Mouse (Mus musculus) heart, embryonic 14.5 days (tissue): ENCODE measurements around the gene Hnrnpul2. TPM values are rescaled to one million over a fixed set of nuclear protein-coding genes. Genes with fewer than 3 reads are reported as not detected.

ENCODE experiments used
- ATAC-seq: fragments of 200-750 bp; cut with Nextera tagmentation; 2 replicates; pipeline ENCODE4 v1.8.0; 2017; ENCODE audit warnings: low read depth, moderate TSS enrichment; ENCODE audit not compliant: insufficient number of reproducible peaks, insufficient read depth, low FRiP score
- H3K27ac ChIP-seq, 2 experiments: fragments of 200-500 bp in 1 of 2; fragments of 300-500 bp in 1 of 2; sonication (generic) in 1 of 2; replicated peaks in 1 of 2; 2 replicates each; pipeline ENCODE4 v1.5.1; 2012 to 2014; ENCODE audit warnings: low read depth in 2 of 2, low read length in 2 of 2, control low read depth in 1 of 2, mild to moderate bottlenecking in 1 of 2, mixed read lengths in 1 of 2; ENCODE audit not compliant: control insufficient read depth in 1 of 2, insufficient read depth in 1 of 2
- H3K27me3 ChIP-seq: fragments of 300-500 bp; sonication (generic); 2 replicates; pipeline ENCODE4 v1.6.1; 2014; ENCODE audit warnings: mild to moderate bottlenecking, low read length, control low read depth; ENCODE audit not compliant: control insufficient read depth, insufficient read depth
- H3K36me3 ChIP-seq: fragments of 300-500 bp; sonication (generic); 2 replicates; pipeline ENCODE4 v1.6.1; 2014; ENCODE audit warnings: mild to moderate bottlenecking, control low read depth, low read length, mixed read lengths; ENCODE audit not compliant: control insufficient read depth, insufficient read depth
- H3K4me1 ChIP-seq, 2 experiments: fragments of 200-500 bp in 1 of 2; fragments of 300-500 bp in 1 of 2; sonication (generic) in 1 of 2; 2 replicates each; pipeline ENCODE4 v1.6.1; 2012 to 2014; ENCODE audit warnings: low read length in 2 of 2, control low read depth in 1 of 2, mixed read lengths in 1 of 2; ENCODE audit not compliant: control insufficient read depth in 2 of 2, insufficient read depth in 2 of 2
- H3K4me2 ChIP-seq: fragments of 300-500 bp; sonication (generic); 2 replicates; pipeline ENCODE4 v1.6.1; 2014; ENCODE audit warnings: mild to moderate bottlenecking, low read length
- H3K4me3 ChIP-seq, 2 experiments: fragments of 200-500 bp in 1 of 2; fragments of 300-500 bp in 1 of 2; sonication (generic) in 1 of 2; 2 replicates each; pipeline ENCODE4 v1.5.1; 2012 to 2014; ENCODE audit warnings: low read length in 2 of 2, mild to moderate bottlenecking in 2 of 2, control low read depth in 1 of 2, low read depth in 1 of 2, moderate library complexity in 1 of 2; ENCODE audit not compliant: control insufficient read depth in 1 of 2, insufficient read depth in 1 of 2
- H3K9ac ChIP-seq: fragments of 300-500 bp; sonication (generic); 2 replicates; pipeline ENCODE4 v1.6.1; 2014; ENCODE audit warnings: mild to moderate bottlenecking, low read length
- H3K9me3 ChIP-seq: fragments of 300-500 bp; sonication (generic); 2 replicates; pipeline ENCODE4 v1.6.1; 2016; ENCODE audit warnings: low read length, control low read depth; ENCODE audit not compliant: control insufficient read depth
- WGBS: fragments of 180-500 bp; shearing (Covaris S2); extraction: QIAGEN DNeasy Blood & Tissue Kit; methylation state at CpG from one replicate; pipeline ENCODE4 v1.1.7; 2014; 5-methylcytosine and 5-hydroxymethylcytosine counted together
- polyA plus RNA-seq: library from polyadenylated mRNA; unstranded; fragments of >200 nt; fragmentation: Nextera tagmentation; extraction: Ambion mirVana; gene quantifications from 2 replicates; pipeline ENCODE4 v1.2.1, GENCODE M21; 2014

Gene Hnrnpul2
- polyA plus RNA-seq, 1 experiment from 2014 or later: 5.0 TPM

DNA sequence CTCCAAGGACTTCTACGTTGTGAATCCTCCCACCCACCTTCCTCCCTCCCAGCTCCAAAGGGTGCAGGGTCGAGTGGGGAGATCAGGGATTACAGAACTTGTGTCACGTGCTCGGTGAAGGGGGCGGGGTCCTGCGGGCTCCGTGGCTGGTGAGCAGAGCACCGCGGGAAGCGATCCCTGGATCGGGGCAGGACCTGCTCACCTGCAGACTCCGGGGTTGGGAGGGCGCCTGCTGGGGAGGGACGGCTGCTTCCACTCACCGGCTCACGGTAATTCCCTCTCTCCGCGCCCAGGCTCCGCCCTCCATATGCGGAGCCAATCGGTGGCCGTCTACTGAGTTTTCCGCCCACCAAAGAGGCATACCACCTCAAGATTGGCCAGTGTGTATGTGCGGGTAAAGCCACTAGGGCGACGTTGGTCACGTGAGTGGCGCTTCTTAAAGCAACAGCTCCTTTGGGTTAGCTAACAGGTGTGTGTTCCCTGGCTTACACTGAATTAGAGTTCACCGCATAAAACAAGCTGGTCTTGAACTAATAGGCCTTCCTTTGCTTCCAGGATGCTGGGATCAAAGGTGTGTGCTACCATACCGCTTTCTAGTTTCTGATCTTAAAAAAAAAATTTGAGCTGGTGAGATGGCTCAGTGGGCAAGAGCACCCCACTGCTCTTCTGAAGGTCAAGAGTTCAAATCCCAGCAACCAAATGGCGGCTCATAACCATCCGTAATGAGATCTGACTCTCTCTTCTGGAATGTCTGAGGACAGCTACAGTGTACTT lies 33.6 kb upstream of the Hnrnpul2 start, which contains the start of gene Taf6l:
Gene Taf6l (minus strand): TSS at position 410 of the 774 bp plus-strand sequence.
- H3K4me3 ChIP-seq: peak within 1 kb of the TSS; percentile 67 to 85

GRCm38 (mm10) chr19:8788521-8788920 lies 31.3 kb upstream of the Hnrnpul2 start:
- Histone ChIP-seq H3K4me3 (no peak overlapping the region), H3K9ac (no peak overlapping the region), H3K4me2 (no peak overlapping the region), H3K27me3 (no peaks in the 10 kb centered on the region), H3K36me3 (peaks cover 18% of the 10 kb centered on the region), H3K4me1 (0 out of 4 replicates have a peak, but pooled peaks cover 0 to 6% of the 10 kb centered on the region in 2 experiments), H3K27ac (no peak overlapping the region), H3K9me3 (peaks cover 4% of the 10 kb centered on the region; the same call in 1 of the 2 replicates)
- no peak for ATAC-seq
- WGBS: 37% methylated on average over 3 of the region's 3 CpGs

More for the DNA sequence above, 33.6 kb upstream of the Hnrnpul2 start, which contains the start of gene Taf6l:
- Histone ChIP-seq H3K36me3 (peaks cover 26% of the 10 kb centered on the region), H3K27ac (peak within 1 kb of the TSS; percentile 35 to 80; a peak in 3 of 4 replicates), H3K9me3 (no peaks in the 10 kb centered on the region), H3K4me2 (peak within 1 kb of the TSS; percentile 86), H3K4me1 (0 out of 4 replicates have a peak, but pooled peaks cover 0 to 6% of the 10 kb centered on the region in 2 experiments), H3K9ac (peak within 1 kb of the TSS; percentile 79), H3K27me3 (no peaks in the 10 kb centered on the region)
- peak; percentile 99 for ATAC-seq
- WGBS: under 1% methylated on average over 32 of the region's 32 CpGs

DNA sequence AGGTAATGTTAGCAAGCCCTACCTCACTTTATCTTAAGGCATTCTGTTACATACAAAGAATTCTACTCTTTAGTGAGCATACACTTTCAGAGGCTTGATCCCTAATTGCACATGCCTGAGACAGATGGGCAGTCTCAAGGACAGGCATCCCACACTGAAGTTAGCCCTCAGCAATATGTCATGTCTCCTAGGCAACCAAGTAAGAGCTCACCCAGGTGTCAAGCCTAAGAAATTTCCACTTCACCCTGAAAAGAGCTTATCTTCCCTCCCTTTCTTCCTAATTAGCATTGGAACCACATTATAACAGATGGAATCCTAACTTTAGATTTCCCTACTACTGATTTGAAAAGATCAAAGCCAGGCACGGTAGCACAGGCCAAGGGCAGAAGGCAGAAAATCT lies 30.6 kb upstream of the Hnrnpul2 start:
- ATAC-seq: no peak
- 48% methylated on average over 1 of the region's 1 CpGs for WGBS

GRCm38 (mm10) chr19:8790171-8790570 lies 29.6 kb upstream of the Hnrnpul2 start:
- Histone ChIP-seq H3K27me3 (no peaks in the 10 kb centered on the region), H3K4me3 (no peak overlapping the region), H3K36me3 (peaks cover 31% of the 10 kb centered on the region), H3K4me1 (0 out of 4 replicates have a peak, but pooled peaks cover 0 to 6% of the 10 kb centered on the region in 2 experiments), H3K9ac (no peak overlapping the region), H3K9me3 (peaks cover 4% of the 10 kb centered on the region; the same call in 1 of the 2 replicates), H3K4me2 (no peak overlapping the region), H3K27ac (no peak overlapping the region)
- 74% methylated on average over 7 of the region's 7 CpGs for WGBS
- no peak for ATAC-seq

More for the DNA sequence above, 30.6 kb upstream of the Hnrnpul2 start:
- H3K9ac ChIP-seq: no peak overlapping the region
- H3K4me1 ChIP-seq: 0 out of 4 replicates have a peak, but pooled peaks cover 0 to 6% of the 10 kb centered on the region in 2 experiments
- no peak overlapping the region for H3K4me2 ChIP-seq
- peaks cover 21% of the 10 kb centered on the region for H3K36me3 ChIP-seq
- no peaks in the 10 kb centered on the region for H3K27me3 ChIP-seq
- H3K27ac ChIP-seq: no peak overlapping the region
- H3K9me3 ChIP-seq: peaks cover 4% of the 10 kb centered on the region; the same call in 1 of the 2 replicates
- no peak overlapping the region for H3K4me3 ChIP-seq

GRCm38 (mm10) chr19:8798264-8798946 lies 21.4 kb upstream of the Hnrnpul2 start, which contains the start of gene Polr2g:
Polr2g (minus strand) TSS chr19:8798577.
- ATAC-seq: peak; percentile 77
- 1% methylated on average over 25 of the region's 25 CpGs for WGBS

DNA sequence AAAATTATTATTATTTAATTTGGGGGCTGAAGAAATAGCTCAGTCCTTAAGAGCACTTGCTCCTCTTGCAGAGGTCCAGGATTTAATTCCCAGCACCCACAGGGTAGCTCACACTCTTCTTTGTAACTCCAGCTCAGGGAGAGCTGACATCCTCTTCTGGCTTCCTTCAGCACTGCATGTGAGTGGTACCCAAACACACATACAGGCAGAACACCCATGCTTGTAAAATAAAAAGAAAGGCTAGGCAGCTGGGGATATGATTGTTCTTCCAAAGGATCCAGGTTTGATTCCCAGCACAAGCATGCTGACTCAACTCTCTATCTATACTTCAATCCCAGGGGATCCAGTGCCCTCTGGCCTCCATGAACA lies 20.9 kb upstream of the Hnrnpul2 start:
- H3K9me3 ChIP-seq: no peaks in the 10 kb centered on the region
- H3K9ac ChIP-seq: peak overlapping the region; percentile 70

More at GRCm38 (mm10) chr19:8798264-8798946, 21.4 kb upstream of the Hnrnpul2 start, which contains the start of gene Polr2g:
- Histone ChIP-seq H3K9me3 (no peaks in the 10 kb centered on the region), H3K4me2 (peak within 1 kb of the TSS; percentile 82), H3K27me3 (no peaks in the 10 kb centered on the region), H3K4me1 (peaks cover 8 to 12% of the 10 kb centered on the region in 2 experiments), H3K27ac (peak within 1 kb of the TSS; percentile 39 to 66), H3K4me3 (peak within 1 kb of the TSS; percentile 51 to 78), H3K36me3 (peaks cover 35% of the 10 kb centered on the region), H3K9ac (peak within 1 kb of the TSS; percentile 70)

DNA sequence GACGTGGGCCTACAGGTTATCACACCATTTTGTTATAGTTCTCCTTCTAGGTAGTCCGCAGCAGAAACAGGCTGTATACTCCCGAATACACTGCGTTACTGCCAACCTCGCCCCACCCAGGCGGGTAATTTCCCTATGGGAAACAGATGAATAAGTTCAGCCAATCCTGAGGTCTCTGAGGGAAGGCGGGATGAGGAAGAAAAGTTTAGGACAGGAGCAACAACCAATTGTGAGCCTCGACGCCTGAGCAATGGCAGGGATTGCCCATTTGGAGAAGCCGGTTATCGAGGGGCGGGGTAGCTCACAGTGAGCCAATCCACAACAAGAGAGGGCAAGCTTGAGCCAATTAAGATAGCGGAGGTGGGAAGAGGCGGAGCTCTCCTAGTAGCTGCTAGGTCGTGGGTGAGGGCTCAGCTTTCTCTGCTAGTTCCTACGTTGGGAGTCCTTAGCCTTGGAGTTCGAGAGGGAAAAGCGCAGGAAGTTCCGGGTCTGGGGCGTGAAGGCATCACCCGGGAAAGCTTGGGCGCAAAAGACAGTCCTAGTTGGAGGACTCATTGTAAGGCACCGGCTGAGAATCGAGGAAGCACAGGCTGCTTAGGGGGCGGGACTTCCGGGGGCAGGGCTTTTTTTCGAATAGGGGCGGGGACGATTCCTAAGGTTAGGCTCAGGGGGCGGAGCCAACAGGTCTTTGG lies 17.5 kb upstream of the Hnrnpul2 start, which contains the start of gene Zbtb3:
Gene Zbtb3 (plus strand): TSS at position 426 of the 692 bp plus-strand sequence.
- Histone ChIP-seq H3K27ac (peak within 1 kb of the TSS; percentile 76 to 96), H3K4me1 (peaks cover 8 to 12% of the 10 kb centered on the region in 2 experiments), H3K4me2 (peak within 1 kb of the TSS; percentile 90), H3K9me3 (no peaks in the 10 kb centered on the region), H3K9ac (peak within 1 kb of the TSS; percentile 68), H3K4me3 (peak within 1 kb of the TSS; percentile 46 to 97), H3K36me3 (peaks cover 31% of the 10 kb centered on the region), H3K27me3 (no peaks in the 10 kb centered on the region)
- under 1% methylated on average over 30 of the region's 30 CpGs for WGBS
- peak; percentile 97 for ATAC-seq

More for the DNA sequence above, 20.9 kb upstream of the Hnrnpul2 start:
- H3K36me3 ChIP-seq: peaks cover 30% of the 10 kb centered on the region
- H3K27ac ChIP-seq: no peak overlapping the region
- H3K27me3 ChIP-seq: no peaks in the 10 kb centered on the region
- H3K4me2 ChIP-seq: peak overlapping the region; percentile 82
- H3K4me3 ChIP-seq: peak overlapping the region in 1 of 2 experiments; percentile 51; a peak in 1 of 4 replicates
- H3K4me1 ChIP-seq: peaks cover 8 to 12% of the 10 kb centered on the region in 2 experiments
- ATAC-seq: no peak
